Mouse (Mus musculus) duodenum, adult 2 months (tissue): ENCODE data around the gene B3gat1. TPM values are rescaled to one million over a fixed set of nuclear protein-coding genes. Genes with fewer than 3 reads are reported as not detected.

Experiments used
- polyA plus RNA-seq: library from polyadenylated mRNA; depleted of rRNA; stranded (reverse); fragments of >200 nt; gene quantifications from 2 replicates; pipeline ENCODE4 v1.2.3, GENCODE M21; 2012; ENCODE audit warnings: low replicate concordance; rRNA removed

B3gat1 gene
- polyA plus RNA-seq = not detected in 2 replicates

GRCm38 (mm10) chr9:26733206-26733891 is at the start of gene B3gat1:
TSS of gene B3gat1 (plus strand) at chr9:26733728.

GRCm38 (mm10) chr9:26805935-26806666 is 72.6 kb downstream of the B3gat1 start, which contains the start of gene Glb1l2:
TSS of gene Glb1l2 (minus strand) at chr9:26806468.

Other genes starting within 250 kb of the B3gat1 start
- gene Glb1l2, start 72.7 kb downstream of the B3gat1 start, polyA plus RNA-seq = 0.08 and 0.41 TPM in 2 replicates
- gene Glb1l3, start 127.2 kb downstream of the B3gat1 start, polyA plus RNA-seq = not detected in 2 replicates
- gene Gm1110, start 189.4 kb downstream of the B3gat1 start, polyA plus RNA-seq = not detected in 2 replicates